Mouse (Mus musculus): ENCODE measurements around the gene Olfr535.
"Not testable (repeated sequence)": the region's sequence is repeated elsewhere in the genome, so short reads cannot be mapped to it uniquely, and the experiment has no call there.

Olfr535 gene

GRCm38 (mm10) chr7:140483916-140484315 lies at the start of gene Olfr535:
TSS of gene Olfr535 (plus strand) at chr7:140484216.
- DNase-seq, result no peak

GRCm38 (mm10) chr7:140443141-140443540 lies 40.9 kb upstream of the Olfr535 start:
- DNase-seq, result no peak

- not testable (repeated sequence) for DNase-seq
Observed at GRCm38 (mm10) chr7:140463070-140463469, 20.9 kb upstream of the Olfr535 start, which contains the start of gene Olfr533. TSS of gene Olfr533 (plus strand) at chr7:140463370.

GRCm38 (mm10) chr7:140477886-140478285 lies 6.1 kb upstream of the Olfr535 start:
- no peak for DNase-seq

GRCm38 (mm10) chr7:140478733-140479132 lies 5.3 kb upstream of the Olfr535 start:
- no peak for DNase-seq

DNA sequence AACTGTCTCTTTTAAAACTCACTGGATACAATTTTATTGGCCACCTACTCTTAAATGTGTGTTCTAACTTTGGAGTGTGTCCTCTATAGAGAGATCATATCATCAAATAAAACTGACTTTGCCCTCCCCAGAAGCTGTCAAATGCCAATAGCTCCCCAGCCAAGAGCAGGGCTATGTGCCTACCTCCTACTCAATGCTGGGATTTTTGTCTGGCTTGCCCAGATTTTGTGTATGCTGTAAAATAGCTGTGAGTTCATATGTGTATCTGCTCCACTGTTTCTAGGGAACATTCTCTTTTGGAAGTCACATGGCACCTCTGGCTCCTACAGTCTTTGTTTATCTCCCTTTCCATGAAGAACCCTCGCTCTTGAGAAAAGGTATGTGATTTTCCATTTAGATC lies 5.0 kb downstream of the Olfr535 start:
- no peak for DNase-seq

DNA sequence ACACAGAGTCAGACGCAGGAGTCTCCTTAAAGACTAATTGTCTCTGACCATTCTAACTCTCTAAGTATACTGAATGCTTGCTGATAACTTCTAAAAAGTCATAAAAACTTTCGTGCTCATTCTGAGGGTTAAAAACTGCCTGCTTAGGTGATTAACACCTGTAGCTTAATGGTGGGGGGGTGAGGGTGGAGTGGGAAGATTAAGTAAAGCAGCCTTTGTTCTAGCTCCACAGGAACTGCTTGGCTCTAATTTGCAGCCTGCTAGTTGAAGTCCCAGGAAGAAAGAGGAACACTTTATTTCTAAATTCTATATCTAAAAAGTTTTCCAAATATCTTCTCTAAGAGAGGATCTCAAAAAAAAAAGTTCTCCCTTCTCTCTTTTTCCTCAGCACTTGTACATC lies 10.2 kb downstream of the Olfr535 start:
- DNase-seq, result no peak

- no peak for DNase-seq
Observed at GRCm38 (mm10) chr7:140494702-140495101, 10.7 kb downstream of the Olfr535 start.

DNA sequence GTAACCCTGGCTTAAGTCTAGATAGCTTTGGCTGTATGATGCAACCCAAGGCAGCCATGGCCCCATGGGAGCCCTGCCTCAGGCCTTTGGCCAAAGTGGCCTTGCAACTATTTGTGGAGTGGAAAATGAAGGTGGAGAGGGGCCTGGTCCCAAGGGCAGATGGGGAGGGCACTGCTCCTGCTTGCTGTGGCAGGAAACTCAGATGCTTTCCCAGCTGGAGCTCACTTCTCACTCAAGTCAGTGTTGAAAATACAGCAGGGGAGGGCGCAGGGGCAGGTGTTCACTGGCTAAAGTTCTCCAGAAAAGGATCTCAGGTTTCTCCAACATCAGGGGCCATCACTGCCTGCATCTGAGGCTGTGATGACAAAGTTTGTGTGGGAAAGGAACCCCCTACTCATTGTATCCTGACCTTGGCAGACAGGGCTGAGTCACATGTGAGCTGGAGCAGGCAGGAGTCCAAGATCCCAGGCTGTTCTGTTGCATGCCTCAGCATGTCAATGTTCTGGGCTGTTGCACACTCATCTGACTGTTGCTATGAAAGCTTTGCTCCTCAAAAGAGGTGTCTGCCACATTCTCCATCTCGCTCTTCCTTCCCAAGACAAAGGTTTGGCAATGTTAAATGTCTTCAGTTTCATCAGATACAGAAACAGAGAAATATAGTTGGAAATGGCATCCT lies 23.5 kb downstream of the Olfr535 start, which contains the start of gene Olfr536:
Gene Olfr536, minus strand, starts transcription at position 51 of the 676 bp plus-strand sequence.
- not testable (repeated sequence) for DNase-seq

DNA sequence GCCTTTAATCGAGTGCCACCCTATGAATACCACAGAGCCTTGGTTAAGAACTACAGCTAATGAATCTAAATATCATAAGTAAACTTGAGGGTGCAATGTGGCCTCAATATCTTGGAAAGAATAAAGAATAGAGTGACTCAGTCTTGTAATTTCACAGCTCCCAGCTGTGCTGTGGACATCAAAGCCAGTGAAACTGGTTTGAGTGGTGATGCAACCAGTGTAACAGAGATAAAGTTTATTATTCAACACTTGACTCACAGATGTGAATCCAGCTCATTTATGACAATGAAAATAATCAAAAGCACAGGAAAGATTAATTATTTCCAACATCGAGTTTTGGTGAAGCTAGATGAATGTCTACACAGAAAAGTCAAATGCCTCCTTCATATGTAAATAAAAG lies 55.7 kb downstream of the Olfr535 start:
- no peak for DNase-seq
